Mouse (Mus musculus): Measurements from ENCODE around the gene Camk2d.

The Camk2d gene

DNA sequence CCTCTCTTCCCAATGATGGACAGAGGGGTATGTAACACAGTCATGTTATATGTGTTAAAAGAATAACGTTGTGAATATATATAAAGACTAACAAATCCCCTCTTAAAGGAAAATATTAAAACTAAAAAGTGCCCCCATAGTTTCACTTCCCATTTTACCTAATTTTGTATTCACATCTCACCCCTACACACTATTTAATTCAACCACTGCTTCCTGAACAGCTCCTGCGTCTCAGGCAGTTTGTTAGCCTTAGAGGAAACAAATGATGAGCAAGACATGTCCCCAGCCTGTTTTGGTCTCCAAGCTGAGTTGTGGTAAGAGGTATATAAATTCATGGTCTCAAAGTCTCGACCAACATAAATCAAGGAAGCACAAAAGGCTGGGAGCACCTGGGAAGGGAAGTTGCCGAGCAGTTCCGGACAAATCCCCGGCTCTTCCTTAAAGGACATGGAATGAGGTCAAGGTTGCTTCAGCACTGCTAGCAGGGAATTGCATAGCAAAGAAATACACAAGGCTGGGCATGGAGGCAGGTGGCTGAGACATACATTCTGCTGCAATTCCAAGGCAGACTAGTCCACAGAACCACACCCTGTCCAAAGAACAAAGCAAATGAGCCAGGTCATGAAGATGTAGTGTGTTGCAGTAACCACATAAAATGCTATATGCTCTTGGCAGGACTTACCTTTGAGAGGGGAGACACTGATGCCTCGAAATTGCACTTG lies 155.4 kb downstream of the Camk2d start:
- DNase-seq (ENCODE audit: low spot score): no peak

DNA sequence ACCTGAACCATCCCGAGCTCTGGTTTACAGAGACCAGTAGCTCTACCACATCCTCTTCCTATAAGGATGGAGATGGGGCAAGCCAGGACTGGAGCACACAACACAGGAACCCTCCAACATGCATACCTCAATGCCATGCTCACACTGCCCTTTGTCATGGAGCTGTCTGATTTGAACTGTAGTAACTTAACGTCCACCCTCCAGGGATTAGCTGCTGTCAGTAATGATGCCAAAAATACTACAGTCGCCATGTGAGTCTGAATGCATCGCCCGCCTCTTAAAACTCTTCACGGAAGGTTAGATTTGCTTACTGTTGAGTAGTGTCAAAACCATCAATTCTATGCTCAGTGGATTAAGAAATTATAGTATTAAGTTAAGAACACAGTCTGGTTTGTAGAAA lies 156.9 kb downstream of the Camk2d start:
- DNase-seq (ENCODE audit: low spot score): no peak

DNA sequence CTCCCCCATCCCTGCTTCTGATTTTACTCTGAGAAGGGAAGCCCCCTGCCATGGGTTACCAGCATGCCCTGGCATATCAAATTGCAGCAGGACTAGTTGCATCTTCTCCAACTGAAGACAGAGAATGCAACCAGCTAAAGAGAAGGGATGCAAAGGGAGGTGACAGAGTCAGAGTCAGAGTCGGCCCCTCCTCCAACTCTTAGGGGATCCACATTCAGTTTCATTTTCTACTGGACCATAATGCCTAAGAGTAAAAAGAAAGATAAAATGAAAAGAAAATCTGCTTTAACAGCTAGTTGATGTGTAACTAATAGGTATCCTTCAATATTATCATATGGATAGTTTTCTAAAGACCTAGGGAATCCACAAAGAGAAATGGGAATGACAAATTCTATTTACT lies 162.3 kb downstream of the Camk2d start:
- DNase-seq (ENCODE audit: low spot score): no peak

- no peak for DNase-seq (ENCODE audit: low spot score)
These were observed 164.5 kb downstream of the Camk2d start for GRCm38 (mm10) chr3:126760608-126761007.

GRCm38 (mm10) chr3:126764745-126765144 lies 168.6 kb downstream of the Camk2d start:
- no peak for DNase-seq (ENCODE audit: low spot score)

GRCm38 (mm10) chr3:126770056-126770455 lies 174.0 kb downstream of the Camk2d start:
- DNase-seq (ENCODE audit: low spot score): no peak

- DNase-seq (ENCODE audit: low spot score): no peak
These were observed 174.9 kb downstream of the Camk2d start for GRCm38 (mm10) chr3:126771032-126771431.

DNA sequence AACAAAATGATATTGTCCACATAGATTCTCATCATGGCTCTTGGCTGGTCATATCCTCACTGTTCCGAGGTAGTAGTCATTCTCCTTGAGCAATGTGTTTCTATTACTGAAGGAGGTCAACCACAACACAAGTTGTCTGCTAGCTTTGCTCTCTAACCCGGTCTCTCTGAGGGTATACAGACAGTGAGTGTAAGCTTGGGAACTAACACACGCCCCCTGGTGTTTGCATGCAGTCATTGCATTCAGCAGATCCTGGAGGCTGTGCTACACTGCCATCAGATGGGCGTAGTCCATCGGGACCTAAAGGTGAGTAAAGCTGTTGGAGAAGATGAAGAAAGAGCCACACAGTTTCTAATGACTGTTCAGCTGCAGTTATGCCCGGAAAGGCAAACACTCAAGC lies 175.4 kb downstream of the Camk2d start:
- peak; percentile 55 for DNase-seq (ENCODE audit: low spot score)

GRCm38 (mm10) chr3:126776001-126776400 lies 179.9 kb downstream of the Camk2d start:
- no peak for DNase-seq (ENCODE audit: low spot score)

- DNase-seq (ENCODE audit: low spot score): no peak
These were observed 181.0 kb downstream of the Camk2d start for GRCm38 (mm10) chr3:126777101-126777500.

DNA sequence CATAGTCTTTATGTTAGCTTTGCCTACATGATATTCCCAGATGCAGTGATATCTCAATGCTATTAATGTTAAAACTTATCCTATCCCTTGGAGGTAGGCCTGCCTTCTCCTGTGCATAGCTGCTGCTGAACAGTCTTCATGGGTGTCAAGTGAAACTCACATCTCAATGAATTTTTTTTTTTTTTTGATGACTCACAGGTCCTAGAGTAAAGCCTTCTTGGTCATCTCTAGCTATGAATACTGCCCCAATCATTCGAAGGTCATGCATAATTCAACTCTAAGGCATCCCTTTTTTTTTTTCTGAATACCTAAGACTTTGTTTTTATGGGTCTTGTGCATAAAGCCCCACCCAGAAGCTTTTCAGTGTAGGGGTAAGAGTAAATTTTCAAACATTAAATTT lies 181.8 kb downstream of the Camk2d start:
- DNase-seq (ENCODE audit: low spot score): no peak

GRCm38 (mm10) chr3:126780014-126780615 lies 184.0 kb downstream of the Camk2d start:
- no peak for DNase-seq (ENCODE audit: low spot score)

GRCm38 (mm10) chr3:126793035-126793964 lies 197.2 kb downstream of the Camk2d start:
- no peak for DNase-seq (ENCODE audit: low spot score)

DNA sequence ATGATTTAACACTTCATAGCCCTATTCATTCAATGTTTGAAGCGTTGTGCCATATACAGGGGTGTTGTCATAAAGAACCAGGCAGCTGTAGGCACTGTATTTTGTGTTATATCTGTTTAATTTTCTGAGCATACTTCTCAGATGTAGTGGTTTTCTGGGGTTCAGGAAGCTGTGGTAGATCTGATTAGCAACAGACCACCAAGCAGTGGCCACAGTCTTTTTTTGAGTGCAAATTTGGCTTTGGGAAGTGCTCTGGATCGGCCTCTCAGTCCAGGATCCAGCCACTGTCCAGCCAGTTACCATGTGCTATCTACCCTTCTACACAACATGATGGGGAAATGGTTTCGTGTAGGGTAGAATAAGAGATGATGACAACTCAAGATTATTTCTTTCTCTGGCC lies 199.8 kb downstream of the Camk2d start:
- DNase-seq (ENCODE audit: low spot score): no peak

DNA sequence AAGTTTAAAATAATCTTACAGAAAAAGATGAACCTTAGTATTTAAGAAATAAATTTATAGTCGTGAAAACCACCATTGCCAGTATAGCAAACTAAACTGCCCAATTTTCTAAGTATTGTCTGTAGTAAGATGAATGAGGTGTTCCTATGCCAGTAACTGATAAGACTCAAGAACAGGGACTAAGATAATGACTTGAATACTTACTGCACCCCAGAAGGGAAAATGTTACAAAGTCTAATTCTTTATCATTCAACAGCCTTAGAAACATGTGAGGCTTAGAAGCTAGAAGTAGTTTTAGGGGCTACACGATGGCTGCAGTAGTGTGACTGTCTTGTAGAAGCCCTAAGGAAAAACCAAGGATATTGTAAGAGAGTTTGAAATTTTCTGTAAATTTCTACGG lies 200.9 kb downstream of the Camk2d start:
- no peak for DNase-seq (ENCODE audit: low spot score)

GRCm38 (mm10) chr3:126797810-126798209 lies 201.7 kb downstream of the Camk2d start:
- no peak for DNase-seq (ENCODE audit: low spot score)

DNA sequence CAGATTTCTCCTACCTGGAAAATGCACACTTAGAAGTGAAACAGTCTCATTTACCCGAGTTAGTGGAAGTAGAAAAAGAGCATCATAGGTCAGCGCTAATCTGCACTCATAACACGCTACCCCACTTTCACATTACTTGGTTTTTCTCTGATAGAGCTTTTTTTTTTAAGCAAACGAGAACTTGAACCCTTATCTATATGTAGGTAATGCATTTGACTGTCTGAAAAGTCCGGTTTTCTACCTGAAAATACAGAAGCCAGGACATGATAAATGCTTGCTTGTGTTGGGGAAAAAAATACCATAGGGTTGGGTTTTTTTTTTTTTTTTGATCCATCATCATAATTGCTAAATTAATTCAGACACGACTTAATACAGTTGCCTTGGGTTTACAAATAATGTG lies 206.9 kb downstream of the Camk2d start:
- no peak for DNase-seq (ENCODE audit: low spot score)

GRCm38 (mm10) chr3:126804968-126805367 lies 208.9 kb downstream of the Camk2d start:
- no peak for DNase-seq (ENCODE audit: low spot score)

DNA sequence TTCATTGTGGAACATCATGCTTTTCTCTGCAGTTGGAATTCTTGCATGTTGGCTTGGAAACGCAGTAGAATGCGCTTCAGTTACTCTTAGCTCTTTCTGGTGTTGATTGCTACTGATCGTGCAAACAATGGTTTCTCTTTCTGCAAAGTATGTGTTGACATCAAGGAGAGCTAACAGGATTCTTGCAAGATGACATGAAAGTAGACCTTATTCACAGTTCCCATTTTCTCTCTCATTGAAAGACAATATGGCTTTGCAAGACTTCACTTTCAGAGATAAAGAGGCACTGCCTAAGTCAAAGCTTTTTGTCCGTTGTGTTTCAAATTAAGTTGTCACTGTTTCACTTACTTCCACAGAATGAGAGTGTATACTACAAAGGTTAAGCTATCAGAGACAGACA lies 210.0 kb downstream of the Camk2d start:
- DNase-seq (ENCODE audit: low spot score): no peak

GRCm38 (mm10) chr3:126809915-126810314 lies 213.8 kb downstream of the Camk2d start:
- no peak for DNase-seq (ENCODE audit: low spot score)

- DNase-seq (ENCODE audit: low spot score): no peak
These were observed 214.4 kb downstream of the Camk2d start for GRCm38 (mm10) chr3:126810372-126811090.

- DNase-seq (ENCODE audit: low spot score): no peak
These were observed 215.5 kb downstream of the Camk2d start for GRCm38 (mm10) chr3:126811646-126812045.

All from MN1 (cell line).